Mouse (Mus musculus): ENCODE results near the gene Tnfrsf19. TPM values are rescaled to one million over a fixed set of nuclear protein-coding genes. Genes with fewer than 3 reads are reported as not detected.

Tnfrsf19 gene
- total RNA-seq, 4 experiments from 2014 or later, result 44.5 to 52.1 (median 47.5) TPM

- no peak for DNase-seq (ENCODE audit: low spot score in 2 of 2)
Measured at GRCm38 (mm10) chr14:61020968-61021367, 25.3 kb downstream of the Tnfrsf19 start.

GRCm38 (mm10) chr14:61019880-61020279 lies 26.4 kb downstream of the Tnfrsf19 start:
- DNase-seq (ENCODE audit: low spot score in 2 of 2), result no peak

GRCm38 (mm10) chr14:61014544-61014943 lies 31.7 kb downstream of the Tnfrsf19 start:
- DNase-seq (ENCODE audit: low spot score in 2 of 2), result no peak

- peak; percentile 59 to 82 for DNase-seq (ENCODE audit: low spot score in 2 of 2)
Measured at GRCm38 (mm10) chr14:61012397-61012931, 33.8 kb downstream of the Tnfrsf19 start.

- DNase-seq (ENCODE audit: low spot score in 2 of 2), result no peak
Measured at GRCm38 (mm10) chr14:61011621-61012174, 34.6 kb downstream of the Tnfrsf19 start.

GRCm38 (mm10) chr14:61005127-61005837 lies 41.0 kb downstream of the Tnfrsf19 start:
- DNase-seq (ENCODE audit: low spot score in 2 of 2), result no peak

- peak in 1 of 2 experiments; percentile 23 for DNase-seq (ENCODE audit: low spot score in 2 of 2)
Measured at GRCm38 (mm10) chr14:61003676-61004075, 42.6 kb downstream of the Tnfrsf19 start.

GRCm38 (mm10) chr14:61000072-61000471 lies 46.2 kb downstream of the Tnfrsf19 start:
- DNase-seq (ENCODE audit: low spot score in 2 of 2), result no peak

- DNase-seq (ENCODE audit: low spot score in 2 of 2), result no peak
Measured at GRCm38 (mm10) chr14:60996556-60996955, 49.7 kb downstream of the Tnfrsf19 start.

GRCm38 (mm10) chr14:60993506-60993905 lies 52.8 kb downstream of the Tnfrsf19 start:
- DNase-seq (ENCODE audit: low spot score in 2 of 2), result no peak

- no peak for DNase-seq (ENCODE audit: low spot score in 2 of 2)
Measured at GRCm38 (mm10) chr14:60993092-60993491, 53.2 kb downstream of the Tnfrsf19 start.

- DNase-seq (ENCODE audit: low spot score in 2 of 2), result peak in 1 of 2 experiments; percentile 35
Measured at GRCm38 (mm10) chr14:60992144-60992543, 54.1 kb downstream of the Tnfrsf19 start.

- DNase-seq (ENCODE audit: low spot score in 2 of 2), result no peak
Measured at GRCm38 (mm10) chr14:60988228-60988627, 58.1 kb downstream of the Tnfrsf19 start.

- no peak for DNase-seq (ENCODE audit: low spot score in 2 of 2)
Measured at GRCm38 (mm10) chr14:60986926-60987325, 59.4 kb downstream of the Tnfrsf19 start.

- DNase-seq (ENCODE audit: low spot score in 2 of 2), result no peak
Measured at GRCm38 (mm10) chr14:60985077-60985476, 61.2 kb downstream of the Tnfrsf19 start.

GRCm38 (mm10) chr14:60984266-60984665 lies 62.0 kb downstream of the Tnfrsf19 start:
- no peak for DNase-seq (ENCODE audit: low spot score in 2 of 2)

GRCm38 (mm10) chr14:60982126-60982525 lies 64.2 kb downstream of the Tnfrsf19 start:
- DNase-seq (ENCODE audit: low spot score in 2 of 2), result no peak

- DNase-seq (ENCODE audit: low spot score in 2 of 2), result no peak
Measured at GRCm38 (mm10) chr14:60980244-60980887, 65.9 kb downstream of the Tnfrsf19 start.

- DNase-seq (ENCODE audit: low spot score in 2 of 2), result no peak
Measured at GRCm38 (mm10) chr14:60978129-60978528, 68.2 kb downstream of the Tnfrsf19 start.

- DNase-seq (ENCODE audit: low spot score in 2 of 2), result no peak
Measured at GRCm38 (mm10) chr14:60976231-60976630, 70.1 kb downstream of the Tnfrsf19 start.

- no peak for DNase-seq (ENCODE audit: low spot score in 2 of 2)
Measured at GRCm38 (mm10) chr14:60975736-60976135, 70.6 kb downstream of the Tnfrsf19 start.

GRCm38 (mm10) chr14:60970961-60971360 lies 75.3 kb downstream of the Tnfrsf19 start:
- DNase-seq (ENCODE audit: low spot score in 2 of 2), result no peak

All from left cerebral cortex, adult 8-10 months (tissue).